8 mouse cellular contexts compared by ENCODE assay signal in the genomic region with DNA sequence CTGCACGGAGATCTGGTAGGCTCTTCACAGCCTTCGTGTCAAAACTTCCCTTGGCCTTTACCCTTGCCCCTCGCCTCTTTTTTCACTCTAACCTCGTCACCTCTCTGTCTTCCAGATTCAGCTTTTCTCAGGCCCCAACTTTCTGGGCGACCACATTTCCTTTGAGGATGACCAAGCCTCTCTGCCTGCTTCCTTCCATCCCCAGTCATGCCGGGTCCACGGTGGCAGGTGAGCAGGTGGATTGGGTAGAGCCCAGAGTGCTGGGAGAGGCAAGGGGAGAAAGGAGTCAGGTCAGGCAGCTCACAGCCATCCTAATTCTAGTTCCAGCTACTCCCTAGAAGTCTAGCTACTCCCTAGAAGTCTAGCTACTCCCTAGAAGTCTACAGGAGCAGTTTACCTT. TPM values are rescaled to one million over a fixed set of nuclear protein-coding genes. Genes with fewer than 3 reads are reported as not detected.
DNase-seq lines count a peak whose midpoint lies in the region; ATAC-seq and TF ChIP-seq lines count a peak whose summit lies in the region.

No protein-coding gene starts in this region.

- intact Hi-C loops in left cerebral cortex, postnatal 10 days (cut with DNase I), result no loop called here

- peaks cover 5% of the 10 kb centered on the region for H3K9me3 ChIP-seq in megakaryocyte, embryonic 14.5 days
- H3K9me3 ChIP-seq in limb, embryonic 11.5 days (ENCODE audit: control insufficient read depth, low read length), result no peaks in the 10 kb centered on the region

- H3K9ac ChIP-seq in limb, embryonic 11.5 days (ENCODE audit: low read length), result 0 out of 2 replicates have a peak overlapping the region, but pooled peaks have one; percentile 27

- 13% methylated on average over 7 of the region's 7 CpGs for WGBS in cerebellum, adult 2 months
- WGBS in limb, embryonic 11.5 days, result 16% methylated on average over 7 of the region's 7 CpGs
- WGBS in small intestine, adult 2 months, result 8% methylated on average over 7 of the region's 7 CpGs

- no peaks in the 10 kb centered on the region for H3K36me3 ChIP-seq in megakaryocyte, embryonic 14.5 days (replicated peaks; ENCODE audit: low read length)
- no peaks in the 10 kb centered on the region for H3K36me3 ChIP-seq in limb, embryonic 11.5 days (ENCODE audit: control insufficient read depth, insufficient read depth, low read length)
- H3K36me3 ChIP-seq in small intestine, adult 2 months (ENCODE audit: control insufficient read depth, insufficient read depth, low read length), result peaks cover 29% of the 10 kb centered on the region

- DNase-seq in cerebellum, adult 2 months, result no peak
- DNase-seq in cerebellum, postnatal 36 days, result no peak
- DNase-seq in limb, embryonic 11.5 days (ENCODE audit: low spot score), result no peak
- no peak for DNase-seq in spleen, postnatal 14 days (ENCODE audit: low spot score in 2 of 2)
- no peak for DNase-seq in left cerebral cortex, postnatal 10 days (ENCODE audit: extremely low spot score in 1 of 2, low spot score in 2 of 2)

- no peak for ATAC-seq in megakaryocyte, adult 5-6 weeks (ENCODE audit: poor library complexity, severe bottlenecking)
- no peak for ATAC-seq in limb, embryonic 11.5 days (ENCODE audit: insufficient number of reproducible peaks, low FRiP score, low TSS enrichment, low read depth)

- H3K4me2 ChIP-seq in limb, embryonic 11.5 days (ENCODE audit: low read depth, severe bottlenecking), result peak overlapping the region; percentile 58

- no peak for TF ChIP-seq POLR2A in cerebellum, adult 2 months (IDR thresholded peaks at IDR 0.05; ENCODE audit: borderline replicate concordance, insufficient read depth, low read length)
- TF ChIP-seq POLR2A in small intestine, adult 2 months (IDR thresholded peaks at IDR 0.05; ENCODE audit: low read depth, low read length), result no peak

- H3K4me1 ChIP-seq in cerebellum, adult 2 months (ENCODE audit: control insufficient read depth, insufficient read depth, low read length), result no peaks in the 10 kb centered on the region
- peaks cover 29% of the 10 kb centered on the region for H3K4me1 ChIP-seq in megakaryocyte, embryonic 14.5 days
- H3K4me1 ChIP-seq in limb, embryonic 11.5 days (ENCODE audit: control insufficient read depth, insufficient read depth, low read length), result no peaks in the 10 kb centered on the region
- peaks cover 5% of the 10 kb centered on the region; the same call in 1 of the 2 replicates for H3K4me1 ChIP-seq in small intestine, adult 2 months (ENCODE audit: control insufficient read depth, insufficient read depth, insufficient read length, low read length)

- no peak for TF ChIP-seq CTCF in cerebellum, adult 2 months (IDR thresholded peaks at IDR 0.05; ENCODE audit: borderline replicate concordance, insufficient read depth, low read depth, low read length)
- no peak for TF ChIP-seq CTCF in small intestine, adult 2 months (IDR thresholded peaks at IDR 0.05; ENCODE audit: extremely low read depth, insufficient read length, insufficient replicate concordance, low read depth, low read length)

- H3K4me3 ChIP-seq in cerebellum, adult 2 months (replicated peaks; ENCODE audit: insufficient read depth, low read depth, low read length), result peak overlapping the region; percentile 56
- H3K4me3 ChIP-seq in megakaryocyte, embryonic 14.5 days (replicated peaks), result peak overlapping the region; percentile 90
- peak overlapping the region; percentile 30 for H3K4me3 ChIP-seq in limb, embryonic 11.5 days (ENCODE audit: low read depth, low read length)
- H3K4me3 ChIP-seq in small intestine, adult 2 months (ENCODE audit: low read depth, low read length), result peak overlapping the region; percentile 32

- H3K27ac ChIP-seq in cerebellum, adult 2 months (ENCODE audit: insufficient read depth, low read length), result no peak overlapping the region
- no peak overlapping the region for H3K27ac ChIP-seq in limb, embryonic 11.5 days (replicated peaks; ENCODE audit: low read depth, low read length)
- H3K27ac ChIP-seq in small intestine, adult 2 months (ENCODE audit: insufficient read depth, low read depth, low read length), result no peak overlapping the region

- H3K27me3 ChIP-seq in cerebellum, adult 2 months (ENCODE audit: control insufficient read depth, insufficient read depth, low read length), result no peaks in the 10 kb centered on the region
- peaks cover 59% of the 10 kb centered on the region for H3K27me3 ChIP-seq in megakaryocyte, embryonic 14.5 days (replicated peaks)
- H3K27me3 ChIP-seq in limb, embryonic 11.5 days (ENCODE audit: control insufficient read depth, insufficient read depth, low read length), result no peaks in the 10 kb centered on the region
- no peaks in the 10 kb centered on the region for H3K27me3 ChIP-seq in small intestine, adult 2 months (ENCODE audit: control insufficient read depth, insufficient read depth, low read length)

RNA-seq across cellular contexts. Expression of a gene that starts 12.4 kb away (rescaled TPM):
- polyA plus RNA-seq in cerebellum, adult 2 months (2012; rRNA removed), result 2.6 and 2.8 TPM in 2 replicates
- 77.0 and 307 TPM in 2 replicates for polyA plus RNA-seq in megakaryocyte, embryonic 14.5 days (2012; ENCODE audit: insufficient read depth, low replicate concordance)
- total RNA-seq in megakaryocyte, adult 5-6 weeks (2015), result 2,426 and 2,524 TPM in 2 replicates
- total RNA-seq in megakaryocyte, adult 5-6 weeks (2017), result 3,236 and 3,524 TPM in 2 replicates
- polyA plus RNA-seq in limb, embryonic 11.5 days (2014; fragmentation: Nextera tagmentation; extraction: Ambion mirVana), result 5.1 and 6.2 TPM in 2 replicates
- polyA plus RNA-seq in small intestine, adult 2 months (2012; rRNA removed), result 21.7 and 35.1 TPM in 2 replicates
- 1 to 10 TPM; 1.3 to 1.6 TPM for total RNA-seq in left cerebral cortex, postnatal 10 days (2021)

RNA-seq across cellular contexts. Expression of a gene that starts 19.9 kb away (rescaled TPM):
- 14.8 and 15.0 TPM in 2 replicates for polyA plus RNA-seq in cerebellum, adult 2 months (2012; rRNA removed)
- polyA plus RNA-seq in megakaryocyte, embryonic 14.5 days (2012; ENCODE audit: insufficient read depth, low replicate concordance), result 69.8 and 175 TPM in 2 replicates
- 0.89 and 1.8 TPM in 2 replicates for total RNA-seq in megakaryocyte, adult 5-6 weeks (2015)
- 1.7 and 2.9 TPM in 2 replicates for total RNA-seq in megakaryocyte, adult 5-6 weeks (2017)
- polyA plus RNA-seq in limb, embryonic 11.5 days (2014; fragmentation: Nextera tagmentation; extraction: Ambion mirVana), result 5.7 and 6.0 TPM in 2 replicates
- polyA plus RNA-seq in small intestine, adult 2 months (2012; rRNA removed), result 2.8 and 4.5 TPM in 2 replicates
- 10 to 100 TPM; 22.6 to 24.9 TPM for total RNA-seq in left cerebral cortex, postnatal 10 days (2021)

RNA-seq across cellular contexts. Expression of a gene that starts 21.8 kb away (rescaled TPM):
- polyA plus RNA-seq in cerebellum, adult 2 months (2012; rRNA removed), result 0.65 and 0.89 TPM in 2 replicates
- not detected in 2 replicates for polyA plus RNA-seq in megakaryocyte, embryonic 14.5 days (2012; ENCODE audit: insufficient read depth, low replicate concordance)
- 1.1 and 1.9 TPM in 2 replicates for total RNA-seq in megakaryocyte, adult 5-6 weeks (2015)
- 0.04 and 0.15 TPM in 2 replicates for total RNA-seq in megakaryocyte, adult 5-6 weeks (2017)
- polyA plus RNA-seq in limb, embryonic 11.5 days (2014; fragmentation: Nextera tagmentation; extraction: Ambion mirVana), result 3.7 and 4.4 TPM in 2 replicates
- polyA plus RNA-seq in small intestine, adult 2 months (2012; rRNA removed), result 57.7 and 92.5 TPM in 2 replicates
- 1 to 10 TPM; 2.9 to 3.5 TPM for total RNA-seq in left cerebral cortex, postnatal 10 days (2021)

RNA-seq across cellular contexts. Expression of a gene that starts 28.8 kb away (rescaled TPM):
- not detected in 2 replicates for polyA plus RNA-seq in cerebellum, adult 2 months (2012; rRNA removed)
- polyA plus RNA-seq in megakaryocyte, embryonic 14.5 days (2012; ENCODE audit: insufficient read depth, low replicate concordance), result not detected in 2 replicates
- 0.20 and 0.66 TPM in 2 replicates for total RNA-seq in megakaryocyte, adult 5-6 weeks (2015)
- total RNA-seq in megakaryocyte, adult 5-6 weeks (2017), result not detected in 2 replicates
- polyA plus RNA-seq in limb, embryonic 11.5 days (2014; fragmentation: Nextera tagmentation; extraction: Ambion mirVana), result not detected in 2 replicates
- 0.24 and 1.3 TPM in 2 replicates for polyA plus RNA-seq in small intestine, adult 2 months (2012; rRNA removed)
- total RNA-seq in left cerebral cortex, postnatal 10 days (2021), result not detected

RNA-seq across cellular contexts. Expression of a gene that starts 46.1 kb away (rescaled TPM):
- 238 and 258 TPM in 2 replicates for polyA plus RNA-seq in cerebellum, adult 2 months (2012; rRNA removed)
- polyA plus RNA-seq in megakaryocyte, embryonic 14.5 days (2012; ENCODE audit: insufficient read depth, low replicate concordance), result 1,646 and 1,679 TPM in 2 replicates
- total RNA-seq in megakaryocyte, adult 5-6 weeks (2015), result 1,305 and 1,385 TPM in 2 replicates
- 523 and 622 TPM in 2 replicates for total RNA-seq in megakaryocyte, adult 5-6 weeks (2017)
- 314 and 345 TPM in 2 replicates for polyA plus RNA-seq in limb, embryonic 11.5 days (2014; fragmentation: Nextera tagmentation; extraction: Ambion mirVana)
- polyA plus RNA-seq in small intestine, adult 2 months (2012; rRNA removed), result 453 and 911 TPM in 2 replicates
- 100 to 1,000 TPM; 217 to 225 TPM for total RNA-seq in left cerebral cortex, postnatal 10 days (2021)

Comparison
In these comparisons a context has a peak if more than half of its experiments do, and no peak if none do; other contexts are left out.
1. H3K4me3 ChIP-seq: peak in every context shown above with its lines; median percentile 90 in megakaryocyte, embryonic 14.5 days; 56 in cerebellum, adult 2 months; 32 in small intestine, adult 2 months; 30 in limb, embryonic 11.5 days.
2. RNA of a gene that starts 21.8 kb away (polyA plus RNA-seq): 57.7 to 92.5 TPM in small intestine, adult 2 months; 3.7 to 4.4 TPM in limb, embryonic 11.5 days, 0.65 to 0.89 TPM in cerebellum, adult 2 months and not detected in megakaryocyte, embryonic 14.5 days; every median in the first group is over 10 times any median in the second.